Mouse (Mus musculus): Measurements from ENCODE around the gene Tex264. TPM values are rescaled to one million over a fixed set of nuclear protein-coding genes. Genes with fewer than 3 reads are reported as not detected.
"Not testable (repeated sequence)": the region's sequence is repeated elsewhere in the genome, so short reads cannot be mapped to it uniquely, and the experiment has no call there.

Gene Tex264
- polyA plus RNA-seq, 1 experiment from 2014 or later = 72.2 TPM

DNA sequence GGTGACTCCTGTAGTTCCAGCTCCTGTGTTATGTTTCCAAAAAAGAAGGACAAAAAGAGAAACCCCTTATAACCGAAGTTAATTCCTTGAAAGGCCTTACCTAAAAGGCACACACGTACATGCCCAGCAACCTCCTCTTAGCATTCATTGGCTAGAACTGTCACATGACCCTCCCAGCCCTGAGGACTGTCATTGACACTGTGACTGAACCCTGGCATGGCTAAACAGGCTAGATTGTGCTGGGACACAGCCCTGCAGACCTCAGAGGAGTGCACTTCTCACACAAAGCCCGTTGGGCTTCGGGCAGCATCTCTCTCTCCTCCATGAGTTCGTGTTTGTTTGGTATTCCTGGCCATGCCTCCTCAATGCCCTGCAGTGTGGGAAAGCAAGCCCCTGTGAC is 53.5 kb downstream of the Tex264 start:
- no peak overlapping the region for H3K27ac ChIP-seq (replicated peaks)
- H3K4me3 ChIP-seq (replicated peaks) = no peak overlapping the region
- WGBS = 66% methylated on average over 5 of the region's 5 CpGs
- H3K4me1 ChIP-seq = no peaks in the 10 kb centered on the region
- no peaks in the 10 kb centered on the region for H3K27me3 ChIP-seq (replicated peaks)
- no peak overlapping the region for H3K9ac ChIP-seq (replicated peaks)
- no peaks in the 10 kb centered on the region for H3K36me3 ChIP-seq
- ATAC-seq (ENCODE audit: low FRiP score) = no peak
- no peak overlapping the region for H3K4me2 ChIP-seq
- no peaks in the 10 kb centered on the region for H3K9me3 ChIP-seq (replicated peaks)

DNA sequence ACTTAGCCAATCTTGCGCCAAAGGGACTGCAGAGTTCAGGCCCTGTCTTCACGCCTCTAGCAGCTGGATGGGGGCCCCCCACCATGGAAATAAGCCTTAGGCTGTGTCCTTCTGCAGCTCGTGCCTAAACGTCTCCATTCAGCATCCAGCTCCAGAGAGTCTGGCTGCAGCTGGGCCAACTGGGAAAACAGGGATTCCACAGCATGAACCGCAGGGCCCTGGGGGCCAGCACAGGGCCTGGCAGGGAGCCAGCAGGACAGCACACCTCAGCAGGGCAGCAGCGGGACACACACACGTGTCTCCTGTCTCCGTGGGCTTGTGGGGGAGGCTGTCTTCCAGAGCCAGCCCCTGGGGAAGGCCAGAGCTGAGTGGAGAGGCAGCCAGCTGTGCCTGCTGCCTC is 57.9 kb downstream of the Tex264 start:
- H3K4me2 ChIP-seq; H3K4me3 ChIP-seq (replicated peaks); H3K27me3 ChIP-seq (replicated peaks); H3K4me1 ChIP-seq; ATAC-seq (ENCODE audit: low FRiP score); H3K9me3 ChIP-seq (replicated peaks); H3K27ac ChIP-seq (replicated peaks); H3K36me3 ChIP-seq; H3K9ac ChIP-seq (replicated peaks): not testable (repeated sequence)
- WGBS = 28% methylated on average over 8 of the region's 8 CpGs

DNA sequence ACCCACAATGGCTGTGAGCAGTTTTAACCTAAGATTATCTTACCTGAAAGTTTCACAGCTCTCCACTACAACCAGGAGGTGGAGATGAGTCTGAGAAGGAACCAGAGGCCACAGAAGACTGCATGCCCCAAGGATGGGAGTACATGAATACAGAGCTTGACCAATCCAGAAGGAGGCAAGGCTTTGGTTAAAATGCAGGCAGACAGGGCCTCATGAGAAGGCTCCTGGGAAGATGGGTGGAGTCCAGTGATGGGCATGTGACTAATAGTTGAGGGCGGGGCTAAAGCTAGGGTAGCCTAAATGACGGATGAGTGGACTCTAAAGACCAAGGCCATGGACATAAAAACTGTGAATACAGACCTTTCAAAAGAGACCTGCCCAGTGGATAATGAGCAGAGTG is 59.4 kb downstream of the Tex264 start, which contains the start of gene Iqcf6:
Gene Iqcf6 (plus strand): TSS at position 301 of the 400 bp plus-strand sequence.
- Histone ChIP-seq H3K27me3 (replicated peaks) (no peaks in the 10 kb centered on the region), H3K27ac (replicated peaks) (no peak within 1 kb of the TSS), H3K4me3 (replicated peaks) (no peak within 1 kb of the TSS), H3K36me3 (no peaks in the 10 kb centered on the region), H3K4me1 (no peaks in the 10 kb centered on the region), H3K4me2 (no peak within 1 kb of the TSS), H3K9me3 (replicated peaks) (no peaks in the 10 kb centered on the region), H3K9ac (replicated peaks) (no peak within 1 kb of the TSS)
- WGBS = 82% methylated on average over 2 of the region's 2 CpGs
- ATAC-seq (ENCODE audit: low FRiP score) = no peak

DNA sequence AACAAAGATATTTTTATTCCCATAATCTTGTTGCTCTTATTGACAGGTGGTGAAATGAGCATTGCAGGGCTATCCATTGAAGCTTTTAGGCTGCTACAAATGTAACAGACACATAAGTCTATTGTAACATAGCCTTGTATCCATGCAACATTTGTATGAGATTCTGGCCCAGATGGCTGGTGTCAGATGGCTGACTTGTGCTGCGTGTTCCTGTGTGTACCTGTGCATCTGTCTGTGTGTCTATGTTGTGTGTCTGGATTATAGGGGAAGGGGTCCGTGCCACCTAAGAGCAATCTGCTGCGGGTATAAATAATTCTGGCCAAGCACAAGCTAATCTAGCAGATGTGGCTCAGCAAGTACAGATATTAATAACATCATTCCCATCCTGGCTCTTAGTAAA is 68.2 kb downstream of the Tex264 start:
- no peak overlapping the region for H3K4me2 ChIP-seq
- WGBS = 84% methylated on average over 3 of the region's 3 CpGs
- no peak overlapping the region for H3K27ac ChIP-seq (replicated peaks)

DNA sequence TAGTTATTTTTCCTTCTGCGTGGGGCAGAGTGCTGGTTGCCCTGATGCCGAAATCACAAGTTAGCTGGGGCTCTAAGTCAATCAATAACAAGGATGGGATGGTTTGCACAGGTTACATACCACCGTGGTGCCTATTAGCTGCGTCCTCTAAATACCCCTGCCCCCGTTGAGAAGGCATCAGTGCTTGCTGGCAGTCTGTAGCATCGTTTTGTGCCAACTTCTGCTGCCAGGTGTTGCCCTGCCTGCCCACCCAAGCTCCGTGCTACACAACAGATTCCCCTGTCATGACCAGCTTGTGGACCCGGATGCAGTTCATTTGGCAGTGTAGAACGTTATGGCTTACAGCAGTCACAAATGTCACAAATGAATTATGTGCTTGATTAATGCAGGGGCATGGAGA is 69.4 kb downstream of the Tex264 start:
- Histone ChIP-seq H3K27ac (replicated peaks) (no peak overlapping the region), H3K4me1 (no peaks in the 10 kb centered on the region), H3K4me2 (no peak overlapping the region), H3K9ac (replicated peaks) (no peak overlapping the region), H3K27me3 (replicated peaks) (no peaks in the 10 kb centered on the region), H3K9me3 (replicated peaks) (peaks cover 6% of the 10 kb centered on the region; the same call in 1 of the 2 replicates), H3K36me3 (no peaks in the 10 kb centered on the region), H3K4me3 (replicated peaks) (no peak overlapping the region)
- 82% methylated on average over 9 of the region's 9 CpGs for WGBS
- no peak for ATAC-seq (ENCODE audit: low FRiP score)

More for the DNA sequence above, 68.2 kb downstream of the Tex264 start:
- ATAC-seq (ENCODE audit: low FRiP score) = no peak
- no peaks in the 10 kb centered on the region for H3K36me3 ChIP-seq
- no peaks in the 10 kb centered on the region for H3K4me1 ChIP-seq
- no peaks in the 10 kb centered on the region for H3K27me3 ChIP-seq (replicated peaks)
- H3K9me3 ChIP-seq (replicated peaks) = peaks cover 6% of the 10 kb centered on the region; the same call in 1 of the 2 replicates
- H3K4me3 ChIP-seq (replicated peaks) = no peak overlapping the region
- no peak overlapping the region for H3K9ac ChIP-seq (replicated peaks)

DNA sequence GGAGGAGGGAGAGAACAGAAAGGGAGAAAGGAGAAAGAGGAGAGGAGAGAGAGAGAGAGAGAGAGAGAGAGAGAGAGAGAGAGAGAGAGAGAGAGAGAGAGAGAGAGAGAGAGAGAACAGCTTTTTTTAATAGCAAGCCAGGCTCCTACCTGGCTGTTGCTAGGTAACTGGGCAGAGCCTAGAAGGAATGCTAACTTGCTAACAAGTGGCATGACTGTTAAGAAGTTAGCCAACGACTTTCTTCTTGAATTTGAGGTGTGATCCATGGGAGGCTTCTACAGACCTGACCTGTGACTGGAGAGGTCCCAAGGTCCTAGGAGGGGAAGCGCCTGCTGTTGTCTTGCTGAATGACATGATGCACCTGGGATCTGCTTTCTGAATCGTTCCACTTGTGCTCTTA is 71.1 kb downstream of the Tex264 start:
- peaks cover 6% of the 10 kb centered on the region; the same call in 1 of the 2 replicates for H3K9me3 ChIP-seq (replicated peaks)
- no peak overlapping the region for H3K27ac ChIP-seq (replicated peaks)
- no peaks in the 10 kb centered on the region for H3K27me3 ChIP-seq (replicated peaks)
- WGBS = 53% methylated on average over 3 of the region's 3 CpGs
- ATAC-seq (ENCODE audit: low FRiP score) = no peak
- no peak overlapping the region for H3K4me2 ChIP-seq
- H3K9ac ChIP-seq (replicated peaks) = no peak overlapping the region
- H3K4me3 ChIP-seq (replicated peaks) = no peak overlapping the region
- no peaks in the 10 kb centered on the region for H3K4me1 ChIP-seq
- no peaks in the 10 kb centered on the region for H3K36me3 ChIP-seq

DNA sequence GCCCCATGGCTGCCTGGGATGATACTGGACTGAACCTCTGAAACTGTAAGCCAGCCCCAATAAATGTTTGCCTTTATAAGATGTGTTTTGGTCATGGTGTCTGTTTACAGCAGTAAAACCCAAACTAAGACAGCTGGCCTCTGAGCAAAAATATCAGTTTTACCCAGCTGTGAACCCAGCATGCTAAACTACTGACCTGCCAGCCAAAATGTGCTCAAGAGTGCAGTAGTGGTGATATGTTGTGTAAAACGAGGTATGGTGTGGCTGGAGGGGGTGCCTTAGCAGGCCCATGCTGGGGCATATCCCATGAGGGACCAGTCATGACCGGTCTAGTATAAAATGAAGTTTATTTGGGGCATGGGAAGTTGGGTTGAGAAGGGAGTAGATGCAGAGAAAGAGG is 71.8 kb downstream of the Tex264 start:
- no peak for ATAC-seq (ENCODE audit: low FRiP score)
- WGBS = 65% methylated on average over 2 of the region's 2 CpGs
- Histone ChIP-seq H3K36me3 (no peaks in the 10 kb centered on the region), H3K27me3 (replicated peaks) (no peaks in the 10 kb centered on the region), H3K9me3 (replicated peaks) (no peaks in the 10 kb centered on the region), H3K4me1 (no peaks in the 10 kb centered on the region), H3K9ac (replicated peaks) (no peak overlapping the region), H3K4me3 (replicated peaks) (no peak overlapping the region), H3K27ac (replicated peaks) (no peak overlapping the region), H3K4me2 (no peak overlapping the region)

DNA sequence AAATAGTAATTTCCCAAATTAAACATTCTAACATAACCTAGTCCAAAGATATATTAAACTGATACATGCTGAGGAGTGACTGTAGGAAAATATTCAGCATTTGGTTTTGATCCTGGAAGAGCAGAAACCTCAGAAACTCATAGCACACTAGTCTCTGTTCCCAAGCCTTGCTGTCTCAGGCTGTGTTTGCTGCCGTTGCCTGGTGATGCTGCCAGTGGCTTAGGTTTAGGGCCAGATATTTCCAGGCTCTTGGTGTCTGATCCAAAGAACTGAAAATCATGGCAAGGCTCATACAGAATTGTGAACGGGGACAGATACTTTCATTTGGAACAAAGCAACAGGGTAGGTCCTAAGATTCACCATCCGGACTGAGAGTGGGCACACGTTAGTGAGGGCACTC is 75.0 kb downstream of the Tex264 start:
- no peak for ATAC-seq (ENCODE audit: low FRiP score)
- no peak overlapping the region for H3K9ac ChIP-seq (replicated peaks)
- 85% methylated on average over 4 of the region's 4 CpGs for WGBS
- no peaks in the 10 kb centered on the region for H3K27me3 ChIP-seq (replicated peaks)
- no peaks in the 10 kb centered on the region for H3K36me3 ChIP-seq
- no peaks in the 10 kb centered on the region for H3K9me3 ChIP-seq (replicated peaks)
- no peak overlapping the region for H3K27ac ChIP-seq (replicated peaks)
- no peak overlapping the region for H3K4me3 ChIP-seq (replicated peaks)
- H3K4me2 ChIP-seq = no peak overlapping the region
- no peaks in the 10 kb centered on the region for H3K4me1 ChIP-seq

Other genes starting within 250 kb of the Tex264 start
- gene Acy1, start 247.6 kb downstream of the Tex264 start, polyA plus RNA-seq (2015; fragmentation: Nextera tagmentation; extraction: Ambion mirVana) = 20.5 and 24.9 TPM in 2 replicates
- 10.0 and 13.6 TPM in 2 replicates for gene Abhd14b, start 238.5 kb downstream of the Tex264 start, polyA plus RNA-seq (2015; fragmentation: Nextera tagmentation; extraction: Ambion mirVana)
- 73.2 and 77.0 TPM in 2 replicates for gene Abhd14a, start 238.2 kb downstream of the Tex264 start, polyA plus RNA-seq (2015; fragmentation: Nextera tagmentation; extraction: Ambion mirVana)
- gene Pcbp4, start 232.6 kb downstream of the Tex264 start, polyA plus RNA-seq (2015; fragmentation: Nextera tagmentation; extraction: Ambion mirVana) = 185 and 222 TPM in 2 replicates
- gene Gpr62, start 220.0 kb downstream of the Tex264 start, polyA plus RNA-seq (2015; fragmentation: Nextera tagmentation; extraction: Ambion mirVana) = 1.1 and 1.4 TPM in 2 replicates
- gene Rrp9, start 210.0 kb downstream of the Tex264 start, polyA plus RNA-seq (2015; fragmentation: Nextera tagmentation; extraction: Ambion mirVana) = 46.4 and 47.8 TPM in 2 replicates
- 0.86 and 3.6 TPM in 2 replicates for gene Parp3, start 209.0 kb downstream of the Tex264 start, polyA plus RNA-seq (2015; fragmentation: Nextera tagmentation; extraction: Ambion mirVana)
- gene Iqcf1, start 186.0 kb downstream of the Tex264 start, polyA plus RNA-seq (2015; fragmentation: Nextera tagmentation; extraction: Ambion mirVana) = not detected in 2 replicates
- gene Iqcf5, start 171.4 kb downstream of the Tex264 start, polyA plus RNA-seq (2015; fragmentation: Nextera tagmentation; extraction: Ambion mirVana) = not detected in 2 replicates
- gene Iqcf3, start 124.3 kb downstream of the Tex264 start, polyA plus RNA-seq (2015; fragmentation: Nextera tagmentation; extraction: Ambion mirVana) = not detected in 2 replicates
- not detected in 2 replicates for gene Iqcf4, start 114.9 kb downstream of the Tex264 start, polyA plus RNA-seq (2015; fragmentation: Nextera tagmentation; extraction: Ambion mirVana)
- gene Iqcf6, start 59.3 kb downstream of the Tex264 start, polyA plus RNA-seq (2015; fragmentation: Nextera tagmentation; extraction: Ambion mirVana) = not detected in 2 replicates
- 4.9 and 6.4 TPM in 2 replicates for gene Grm2, start 29.8 kb downstream of the Tex264 start, polyA plus RNA-seq (2015; fragmentation: Nextera tagmentation; extraction: Ambion mirVana)
- 6.4 and 7.1 TPM in 2 replicates for gene Rad54l2, start 103.3 kb upstream of the Tex264 start, polyA plus RNA-seq (2015; fragmentation: Nextera tagmentation; extraction: Ambion mirVana)
- gene Dcaf1, start 135.9 kb upstream of the Tex264 start, polyA plus RNA-seq (2015; fragmentation: Nextera tagmentation; extraction: Ambion mirVana) = 15.9 and 17.3 TPM in 2 replicates
- gene Rbm15b, start 201.5 kb upstream of the Tex264 start, polyA plus RNA-seq (2015; fragmentation: Nextera tagmentation; extraction: Ambion mirVana) = 10.9 and 13.5 TPM in 2 replicates
- 192 and 201 TPM in 2 replicates for gene Manf, start 206.1 kb upstream of the Tex264 start, polyA plus RNA-seq (2015; fragmentation: Nextera tagmentation; extraction: Ambion mirVana)